Mouse (Mus musculus) limb, embryonic 11.5 days (tissue): ENCODE results near the gene Tbce. TPM values are rescaled to one million over a fixed set of nuclear protein-coding genes. Genes with fewer than 3 reads are reported as not detected.

Experiments used
- ATAC-seq: fragments of 200-750 bp; cut with Nextera tagmentation; 2 replicates; pipeline ENCODE4 v1.8.0; 2017; ENCODE audit warnings: low read depth; ENCODE audit not compliant: insufficient number of reproducible peaks, low FRiP score, low TSS enrichment
- DNase-seq: peaks from one replicate; pipeline ENCODE4 v3.0.0-alpha.2; 2015; ENCODE audit warnings: low spot score
- H3K27ac ChIP-seq: fragments of 300-500 bp; sonication (generic); replicated peaks from 2 replicates; pipeline ENCODE4 v1.5.1; 2014; ENCODE audit warnings: low read depth, mild to moderate bottlenecking, low read length
- H3K27me3 ChIP-seq: fragments of 300-500 bp; sonication (generic); 2 replicates; pipeline ENCODE4 v1.6.1; 2014; ENCODE audit warnings: mild to moderate bottlenecking, low read length, mixed read lengths; ENCODE audit not compliant: control insufficient read depth, insufficient read depth
- H3K36me3 ChIP-seq: fragments of 300-500 bp; sonication (generic); 2 replicates; pipeline ENCODE4 v1.6.1; 2014; ENCODE audit warnings: mild to moderate bottlenecking, low read length, moderate library complexity, mixed read lengths; ENCODE audit not compliant: control insufficient read depth, insufficient read depth
- H3K4me1 ChIP-seq: fragments of 300-500 bp; sonication (generic); 2 replicates; pipeline ENCODE4 v1.6.1; 2014; ENCODE audit warnings: low read length, mixed read lengths; ENCODE audit not compliant: control insufficient read depth, insufficient read depth
- H3K4me2 ChIP-seq: fragments of 300-500 bp; sonication (generic); 2 replicates; pipeline ENCODE4 v1.6.1; 2014; ENCODE audit warnings: low read depth, mild to moderate bottlenecking, moderate library complexity; ENCODE audit not compliant: severe bottlenecking
- H3K4me3 ChIP-seq: fragments of 300-500 bp; sonication (generic); 2 replicates; pipeline ENCODE4 v1.5.1; 2014; ENCODE audit warnings: low read depth, low read length
- H3K9ac ChIP-seq: fragments of 300-500 bp; sonication (generic); 2 replicates; pipeline ENCODE4 v1.6.1; 2014; ENCODE audit warnings: mild to moderate bottlenecking, low read length
- H3K9me3 ChIP-seq: fragments of 300-500 bp; sonication (generic); 2 replicates; pipeline ENCODE4 v1.6.1; 2016; ENCODE audit warnings: low read length; ENCODE audit not compliant: control insufficient read depth
- WGBS: fragments of 180-500 bp; shearing (Covaris S2); extraction: QIAGEN DNeasy Blood & Tissue Kit; methylation state at CpG from one replicate; pipeline ENCODE4 v1.1.7; 2014; 5-methylcytosine and 5-hydroxymethylcytosine counted together
- polyA plus RNA-seq: library from polyadenylated mRNA; unstranded; fragments of >200 nt; fragmentation: Nextera tagmentation; extraction: Ambion mirVana; gene quantifications from 2 replicates; pipeline ENCODE4 v1.2.1, GENCODE M21; 2014

The Tbce gene
- polyA plus RNA-seq, 1 experiment from 2014 or later, result 61.8 TPM

DNA sequence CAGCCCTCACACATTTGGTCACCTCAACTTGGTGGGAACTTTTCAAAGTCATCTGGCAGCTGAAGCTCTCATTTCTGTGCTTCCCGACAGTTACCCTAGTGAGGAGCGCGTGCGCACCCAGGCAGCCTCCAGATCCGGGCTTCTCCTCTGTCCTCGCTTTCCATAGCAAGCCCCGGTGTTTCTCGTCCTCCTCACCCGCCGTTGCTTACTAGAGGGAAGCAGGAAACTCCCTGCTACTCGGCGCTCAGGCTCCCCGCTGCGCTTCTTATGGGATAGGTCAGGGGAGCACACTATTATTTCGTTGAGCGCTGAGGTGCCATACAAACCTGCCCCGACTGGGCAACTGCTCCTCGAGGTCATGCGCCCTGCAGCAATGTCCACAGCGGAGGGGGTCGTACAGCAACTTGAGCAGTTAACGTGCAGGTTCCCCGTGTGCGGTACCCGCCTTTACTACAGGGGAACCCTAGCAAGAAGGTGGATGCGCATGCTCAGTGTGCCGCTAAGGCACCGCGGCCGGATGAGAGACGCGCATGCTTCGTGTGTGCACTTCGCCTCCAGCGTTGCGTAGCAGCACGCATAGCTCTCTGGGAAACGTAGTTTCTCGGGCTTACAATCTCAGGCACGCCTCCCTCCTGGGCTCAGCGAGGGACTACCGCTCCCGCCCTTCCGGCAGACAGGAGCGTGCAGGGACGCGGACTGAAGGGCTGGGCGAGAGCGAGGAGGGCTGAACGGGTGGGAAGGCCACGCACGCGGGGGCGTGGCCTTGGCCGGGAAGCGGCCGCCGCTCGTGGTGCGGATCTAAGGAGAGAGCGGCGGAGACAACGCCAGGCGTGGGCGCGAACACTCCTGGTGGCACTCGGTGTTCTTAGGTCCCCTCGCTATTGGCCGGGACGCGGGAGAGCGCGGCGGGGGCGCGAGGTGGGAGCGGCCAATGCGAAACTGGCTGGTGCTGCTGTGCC, 85.3 kb downstream of the Tbce start, which contains the start of gene B3galnt2:
TSS of gene B3galnt2 (plus strand) at position 596 of the 959 bp plus-strand sequence.
- DNase-seq (peak; percentile 96), ATAC-seq (peak; percentile 99)
- no peaks in the 10 kb centered on the region for H3K27me3 ChIP-seq
- no peaks in the 10 kb centered on the region for H3K4me1 ChIP-seq
- H3K4me2 ChIP-seq, result peak within 1 kb of the TSS; percentile 50
- no peaks in the 10 kb centered on the region; the same call in 1 of the 2 replicates for H3K36me3 ChIP-seq
- H3K4me3 ChIP-seq, result peak within 1 kb of the TSS; percentile 49
- peak within 1 kb of the TSS; percentile 71; the same call in 1 of the 2 replicates for H3K27ac ChIP-seq
- peak within 1 kb of the TSS; percentile 62 for H3K9ac ChIP-seq
- WGBS, result under 1% methylated on average over 78 of the region's 78 CpGs
- H3K9me3 ChIP-seq, result no peaks in the 10 kb centered on the region

Other genes with a start within 250 kb of the Tbce start
- gene B3galnt2, start 85.2 kb downstream of the Tbce start, polyA plus RNA-seq, result 49.4 and 49.7 TPM in 2 replicates
- gene Arid4b, start 23.6 kb upstream of the Tbce start, polyA plus RNA-seq, result 87.2 and 90.6 TPM in 2 replicates
- gene Ggps1, start 23.9 kb upstream of the Tbce start, polyA plus RNA-seq, result 59.8 and 67.1 TPM in 2 replicates